Mouse (Mus musculus) macrophage (primary cell): ENCODE data around the gene Rhebl1. TPM values are rescaled to one million over a fixed set of nuclear protein-coding genes. Genes with fewer than 3 reads are reported as not detected.
A peak's percentile ranks its signal among the peaks of the same experiment; 100 is the strongest.

ENCODE experiments used
- H3K27ac ChIP-seq: fragments of 350-480 bp; formaldehyde crosslinking; 2 replicates; pipeline ENCODE4 v1.9.0; 2021
- H3K36me3 ChIP-seq: fragments of 350-480 bp; formaldehyde crosslinking; 2 replicates; pipeline ENCODE4 v1.9.0; 2021; ENCODE audit errors: inconsistent target
- H3K4me3 ChIP-seq: fragments of 350-480 bp; formaldehyde crosslinking; 2 replicates; pipeline ENCODE4 v1.9.0; 2021; ENCODE audit errors: inconsistent target
- H3K79me2 ChIP-seq: fragments of 350-480 bp; formaldehyde crosslinking; 2 replicates; pipeline ENCODE4 v1.9.0; 2021; ENCODE audit errors: inconsistent target
- WGBS: methylation state at CpG from one replicate; pipeline ENCODE4 v1.1.7; 2026; ENCODE audit warnings: inconsistent platforms; ENCODE audit not compliant: missing documents; 5-methylcytosine and 5-hydroxymethylcytosine counted together
- polyA plus RNA-seq: library from polyadenylated mRNA; stranded (reverse); fragments of 250-400 nt; gene quantifications from 3 replicates; pipeline ENCODE4 v1.2.4, GENCODE M21; 2018; ENCODE audit warnings: inconsistent platforms

Gene Rhebl1
- polyA plus RNA-seq, 1 experiment from 2014 or later, result 0.52 TPM

- 16% methylated on average over 41 of the region's 41 CpGs for WGBS
- no peak overlapping the region for H3K4me3 ChIP-seq
- H3K79me2 ChIP-seq, result no peaks in the 10 kb centered on the region
- H3K27ac ChIP-seq, result no peak overlapping the region
- no peaks in the 10 kb centered on the region for H3K36me3 ChIP-seq
These were observed 1.6 kb upstream of the Rhebl1 start for GRCm38 (mm10) chr15:98895635-98896589.

GRCm38 (mm10) chr15:98894746-98895634 lies 650 bp upstream of the Rhebl1 start:
- Histone ChIP-seq H3K27ac (no peak overlapping the region), H3K79me2 (no peaks in the 10 kb centered on the region), H3K36me3 (no peaks in the 10 kb centered on the region), H3K4me3 (no peak overlapping the region)
- 9% methylated on average over 38 of the region's 38 CpGs for WGBS

- H3K27ac ChIP-seq, result no peak overlapping the region
- H3K4me3 ChIP-seq, result no peak overlapping the region
- no peaks in the 10 kb centered on the region for H3K79me2 ChIP-seq
- WGBS, result 95% methylated on average over 4 of the region's 4 CpGs
- H3K36me3 ChIP-seq, result no peaks in the 10 kb centered on the region
These were observed 1.3 kb downstream of the Rhebl1 start for GRCm38 (mm10) chr15:98893036-98893435.

GRCm38 (mm10) chr15:98891907-98892606 lies 2.3 kb downstream of the Rhebl1 start:
- no peaks in the 10 kb centered on the region for H3K36me3 ChIP-seq
- no peak overlapping the region for H3K4me3 ChIP-seq
- H3K27ac ChIP-seq, result no peak overlapping the region
- no peaks in the 10 kb centered on the region for H3K79me2 ChIP-seq
- WGBS, result 47% methylated on average over 6 of the region's 6 CpGs

GRCm38 (mm10) chr15:98891198-98891742 lies 3.1 kb downstream of the Rhebl1 start:
- Histone ChIP-seq H3K79me2 (no peaks in the 10 kb centered on the region), H3K27ac (no peak overlapping the region), H3K36me3 (no peaks in the 10 kb centered on the region), H3K4me3 (no peak overlapping the region)
- WGBS, result 54% methylated on average over 19 of the region's 19 CpGs

- no peak overlapping the region for H3K27ac ChIP-seq
- no peak overlapping the region for H3K4me3 ChIP-seq
- no peaks in the 10 kb centered on the region for H3K36me3 ChIP-seq
- H3K79me2 ChIP-seq, result no peaks in the 10 kb centered on the region
- WGBS, result 91% methylated on average over 7 of the region's 7 CpGs
These were observed 6.8 kb downstream of the Rhebl1 start for GRCm38 (mm10) chr15:98887526-98887925.

- Histone ChIP-seq H3K4me3 (no peak overlapping the region), H3K27ac (no peak overlapping the region), H3K79me2 (no peaks in the 10 kb centered on the region), H3K36me3 (no peaks in the 10 kb centered on the region)
- 81% methylated on average over 8 of the region's 8 CpGs for WGBS
These were observed 7.5 kb downstream of the Rhebl1 start for GRCm38 (mm10) chr15:98886667-98887387.

- Histone ChIP-seq H3K4me3 (no peak overlapping the region), H3K36me3 (no peaks in the 10 kb centered on the region), H3K27ac (no peak overlapping the region), H3K79me2 (no peaks in the 10 kb centered on the region)
- WGBS, result no CpG with 5 or more reads among the region's 1 CpGs
These were observed 10.2 kb downstream of the Rhebl1 start for GRCm38 (mm10) chr15:98884106-98884505.

- H3K4me3 ChIP-seq, result no peak overlapping the region
- no peaks in the 10 kb centered on the region for H3K36me3 ChIP-seq
- no peaks in the 10 kb centered on the region for H3K79me2 ChIP-seq
- H3K27ac ChIP-seq, result no peak overlapping the region
These were observed 10.7 kb downstream of the Rhebl1 start for GRCm38 (mm10) chr15:98883661-98884060.

GRCm38 (mm10) chr15:98881656-98882008 lies 12.7 kb downstream of the Rhebl1 start:
- Histone ChIP-seq H3K4me3 (peak overlapping the region; percentile 2; the same call in 1 of the 2 replicates), H3K27ac (no peak overlapping the region)
- 30% methylated on average over 5 of the region's 5 CpGs for WGBS

GRCm38 (mm10) chr15:98880978-98881655 lies 13.2 kb downstream of the Rhebl1 start:
- peak overlapping the region; percentile 57 for H3K4me3 ChIP-seq
- under 1% methylated on average over 48 of the region's 48 CpGs for WGBS
- no peak overlapping the region; the same call in 1 of the 2 replicates for H3K27ac ChIP-seq
- no peaks in the 10 kb centered on the region for H3K36me3 ChIP-seq
- H3K79me2 ChIP-seq, result no peaks in the 10 kb centered on the region

More at GRCm38 (mm10) chr15:98881656-98882008, 12.7 kb downstream of the Rhebl1 start:
- H3K79me2 ChIP-seq, result no peaks in the 10 kb centered on the region
- H3K36me3 ChIP-seq, result no peaks in the 10 kb centered on the region

- H3K27ac ChIP-seq, result no peak overlapping the region
- no peaks in the 10 kb centered on the region for H3K79me2 ChIP-seq
- no peak overlapping the region for H3K4me3 ChIP-seq
- H3K36me3 ChIP-seq, result no peaks in the 10 kb centered on the region
- whole genome bisulfite sequencing, result 29% methylated on average over 3 of the region's 3 CpGs
These were observed 17.0 kb downstream of the Rhebl1 start for GRCm38 (mm10) chr15:98877331-98877730.
